Mouse (Mus musculus) bone marrow macrophage, adult 2 months (primary cell): ENCODE data around the gene Hoxc11.

Source experiments
- CTCF ChIP-seq: IDR thresholded peaks from 2 replicates; pipeline ENCODE4 v1.5.1; 2012; ENCODE audit warnings: low read depth, mild to moderate bottlenecking, low read length, moderate library complexity
- POLR2A ChIP-seq: IDR thresholded peaks from 2 replicates; pipeline ENCODE4 v1.6.1; 2012; ENCODE audit warnings: mild to moderate bottlenecking, low read depth, low read length, borderline replicate concordance

GRCm38 (mm10) chr15:102983716-102984115, 29.5 kb downstream of the Hoxc11 start:
- TF ChIP-seq CTCF (no peak), POLR2A (no peak)
